Mouse (Mus musculus) lung, postnatal 25 days (tissue): Measurements from ENCODE around the gene Snx1.
A peak's percentile ranks its signal among the peaks of the same experiment; 100 is the strongest.

Experiments
- DNase-seq: peaks from one replicate; pipeline ENCODE4 v3.0.0; 2022; ENCODE audit warnings: low spot score

Gene Snx1

GRCm38 (mm10) chr9:66049931-66050601 lies 76.3 kb downstream of the Snx1 start:
- DNase-seq = no peak

- no peak for DNase-seq
These were observed 83.1 kb downstream of the Snx1 start for GRCm38 (mm10) chr9:66043241-66043640.

DNA sequence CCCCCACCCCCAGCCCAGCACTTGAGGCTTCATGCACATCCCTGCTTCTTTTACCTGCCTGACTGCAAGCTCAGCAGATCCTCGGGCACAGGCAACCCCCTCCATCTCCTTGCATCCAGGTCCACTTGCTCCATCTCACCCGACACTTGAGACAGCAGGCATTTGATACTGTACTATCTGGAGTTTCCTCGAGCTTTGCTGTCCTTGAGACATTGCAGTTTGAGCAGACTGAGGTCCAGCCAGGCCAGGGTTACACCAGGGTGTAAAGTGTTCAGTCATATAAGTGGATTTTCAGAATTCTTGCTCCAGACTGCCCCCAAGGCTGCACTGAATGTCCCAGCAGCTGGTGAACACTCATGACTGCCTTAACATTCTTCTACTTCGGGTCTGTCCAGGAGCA lies 84.1 kb downstream of the Snx1 start:
- DNase-seq = peak; percentile 15

GRCm38 (mm10) chr9:66040801-66041200 lies 85.6 kb downstream of the Snx1 start:
- no peak for DNase-seq

DNA sequence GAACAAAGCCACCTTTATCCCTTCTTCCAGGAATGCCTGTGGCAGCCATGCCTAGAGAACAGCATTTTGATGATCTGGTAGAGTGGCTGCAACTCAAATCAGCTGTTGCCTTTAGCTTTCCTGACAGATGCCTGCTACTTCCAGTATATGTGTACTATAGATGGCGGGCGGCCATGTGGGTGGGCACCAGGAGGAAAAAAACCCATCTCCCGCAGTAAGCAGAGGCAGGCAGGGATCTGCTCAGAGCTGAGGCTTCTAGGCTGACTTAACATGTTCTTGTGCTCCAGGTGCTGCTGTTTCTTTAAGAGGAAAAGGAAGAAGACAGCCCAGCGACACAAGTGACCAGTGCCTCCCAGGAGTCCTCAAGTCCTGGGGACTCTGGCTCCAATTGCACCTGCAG lies 87.1 kb downstream of the Snx1 start:
- DNase-seq = no peak

DNA sequence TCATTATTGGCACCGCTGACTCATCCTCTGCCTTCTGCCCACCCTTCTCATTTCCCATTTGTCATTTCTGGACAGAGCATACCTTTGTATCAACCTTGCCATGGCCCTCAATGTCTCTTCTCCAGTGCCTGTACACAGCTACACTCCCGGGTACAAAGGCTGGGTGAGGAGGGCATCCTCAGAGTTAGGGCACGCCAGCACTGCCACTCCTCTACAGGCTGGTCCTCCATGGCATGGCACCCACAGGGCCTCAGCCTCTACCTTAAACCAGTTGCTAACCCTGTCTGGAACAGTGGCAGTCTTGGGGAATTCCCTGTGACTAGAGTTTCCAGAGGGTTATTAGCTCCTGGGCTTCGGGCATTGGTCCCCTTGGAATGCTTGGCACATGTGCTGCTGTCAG lies 87.8 kb downstream of the Snx1 start:
- DNase-seq = no peak
